Mouse (Mus musculus): ENCODE measurements around the gene Hmces. TPM values are rescaled to one million over a fixed set of nuclear protein-coding genes. Genes with fewer than 3 reads are reported as not detected.
A peak's percentile ranks its signal among the peaks of the same experiment; 100 is the strongest.

Gene Hmces
- polyA plus RNA-seq, 1 experiment from 2014 or later: 45.2 TPM

Small RNA genes lying within 50 kb of the gene (microRNA-seq; reads per million reads assigned to microRNA genes)
- 3.3 reads per million, percentile 5 among the genes with 10 or more reads in this experiment for gene Gm47286

Other genes starting within 250 kb of the Hmces start
- gene Aplf, start 241.7 kb upstream of the Hmces start, polyA plus RNA-seq (2016; fragmentation: Nextera tagmentation; extraction: Ambion mirVana): 13.0 and 14.4 TPM in 2 replicates
- gene Efcc1, start 183.1 kb upstream of the Hmces start, polyA plus RNA-seq (2016; fragmentation: Nextera tagmentation; extraction: Ambion mirVana): 8.2 and 9.7 TPM in 2 replicates
- 1.8 and 2.6 TPM in 2 replicates for gene Gp9, start 135.9 kb upstream of the Hmces start, polyA plus RNA-seq (2016; fragmentation: Nextera tagmentation; extraction: Ambion mirVana)
- 12.2 and 13.1 TPM in 2 replicates for gene Rab43, start 101.8 kb upstream of the Hmces start, polyA plus RNA-seq (2016; fragmentation: Nextera tagmentation; extraction: Ambion mirVana)
- 4.1 and 5.0 TPM in 2 replicates for gene Gm45140, start 78.1 kb upstream of the Hmces start, polyA plus RNA-seq (2016; fragmentation: Nextera tagmentation; extraction: Ambion mirVana)
- 47.4 and 52.7 TPM in 2 replicates for gene Isy1, start 75.1 kb upstream of the Hmces start, polyA plus RNA-seq (2016; fragmentation: Nextera tagmentation; extraction: Ambion mirVana)
- gene Cnbp, start 62.8 kb upstream of the Hmces start, polyA plus RNA-seq (2016; fragmentation: Nextera tagmentation; extraction: Ambion mirVana): 793 and 799 TPM in 2 replicates
- gene Copg1, start 26.1 kb upstream of the Hmces start, polyA plus RNA-seq (2016; fragmentation: Nextera tagmentation; extraction: Ambion mirVana): 165 TPM in 2 replicates
- 108 and 109 TPM in 2 replicates for gene H1fx, start 67.7 kb downstream of the Hmces start, polyA plus RNA-seq (2016; fragmentation: Nextera tagmentation; extraction: Ambion mirVana)
- 218 and 236 TPM in 2 replicates for gene Rab7, start 131.3 kb downstream of the Hmces start, polyA plus RNA-seq (2016; fragmentation: Nextera tagmentation; extraction: Ambion mirVana)
- gene Rpn1, start 170.5 kb downstream of the Hmces start, polyA plus RNA-seq (2016; fragmentation: Nextera tagmentation; extraction: Ambion mirVana): 278 and 284 TPM in 2 replicates